Mouse (Mus musculus) small intestine, adult 2 months (tissue): Measurements from ENCODE around the gene Slc25a35.

Experiments used
- CTCF ChIP-seq: fragments of 200-500 bp; IDR thresholded peaks from 2 replicates; pipeline ENCODE4 v1.5.1; 2012; ENCODE audit warnings: low read depth, mild to moderate bottlenecking, control low read depth, inconsistent platforms, low read length, moderate library complexity, mixed read lengths; ENCODE audit not compliant: insufficient replicate concordance, insufficient read length; ENCODE audit errors: extremely low read depth
- POLR2A ChIP-seq: fragments of 200-500 bp; IDR thresholded peaks from 2 replicates; pipeline ENCODE4 v1.6.1; 2012; ENCODE audit warnings: low read depth, mild to moderate bottlenecking, control low read depth, inconsistent platforms, low read length, moderate library complexity

GRCm38 (mm10) chr11:68923191-68923590 lies 44.7 kb upstream of the Slc25a35 start:
- TF ChIP-seq CTCF (no peak), POLR2A (no peak)
